Mouse (Mus musculus) hindbrain, embryonic 13.5 days (tissue): Measurements from ENCODE around the gene Fam107b. TPM values are rescaled to one million over a fixed set of nuclear protein-coding genes. Genes with fewer than 3 reads are reported as not detected.

Source experiments
- ATAC-seq: fragments of 200-750 bp; cut with Nextera tagmentation; 2 replicates; pipeline ENCODE4 v1.8.0; 2017; ENCODE audit warnings: moderate TSS enrichment; ENCODE audit not compliant: low FRiP score
- H3K27ac ChIP-seq: fragments of 300-500 bp; sonication (generic); 2 replicates; pipeline ENCODE4 v1.5.1; 2015; ENCODE audit warnings: inconsistent platforms, mild to moderate bottlenecking, moderate library complexity
- H3K27me3 ChIP-seq: fragments of 300-500 bp; sonication (generic); 2 replicates; pipeline ENCODE4 v1.6.1; 2015; ENCODE audit warnings: mild to moderate bottlenecking, inconsistent platforms
- H3K36me3 ChIP-seq: fragments of 300-500 bp; sonication (generic); 2 replicates; pipeline ENCODE4 v1.6.1; 2015; ENCODE audit warnings: mild to moderate bottlenecking, inconsistent platforms
- H3K4me1 ChIP-seq: fragments of 300-500 bp; sonication (generic); replicated peaks from 2 replicates; pipeline ENCODE4 v1.6.1; 2015; ENCODE audit warnings: inconsistent platforms
- H3K4me2 ChIP-seq: fragments of 300-500 bp; sonication (generic); 2 replicates; pipeline ENCODE4 v1.6.1; 2015; ENCODE audit warnings: inconsistent platforms, mild to moderate bottlenecking, moderate library complexity
- H3K4me3 ChIP-seq: fragments of 300-500 bp; sonication (generic); 2 replicates; pipeline ENCODE4 v1.5.1; 2015; ENCODE audit warnings: mild to moderate bottlenecking, inconsistent platforms
- H3K9ac ChIP-seq: fragments of 300-500 bp; sonication (generic); 2 replicates; pipeline ENCODE4 v1.6.1; 2015; ENCODE audit warnings: mild to moderate bottlenecking, inconsistent platforms
- H3K9me3 ChIP-seq: fragments of 300-500 bp; sonication (generic); 2 replicates; pipeline ENCODE4 v1.6.1; 2016; ENCODE audit warnings: inconsistent platforms
- WGBS: fragments of 180-500 bp; shearing (Covaris S2); methylation state at CpG from one replicate; pipeline ENCODE4 v1.1.7; 2015; 5-methylcytosine and 5-hydroxymethylcytosine counted together
- polyA plus RNA-seq: library from polyadenylated mRNA; unstranded; fragments of >200 nt; fragmentation: Nextera tagmentation; extraction: Ambion mirVana; gene quantifications from 2 replicates; pipeline ENCODE4 v1.2.1, GENCODE M21; 2015

Fam107b gene
- polyA plus RNA-seq, 1 experiment from 2014 or later, result 37.5 TPM

DNA sequence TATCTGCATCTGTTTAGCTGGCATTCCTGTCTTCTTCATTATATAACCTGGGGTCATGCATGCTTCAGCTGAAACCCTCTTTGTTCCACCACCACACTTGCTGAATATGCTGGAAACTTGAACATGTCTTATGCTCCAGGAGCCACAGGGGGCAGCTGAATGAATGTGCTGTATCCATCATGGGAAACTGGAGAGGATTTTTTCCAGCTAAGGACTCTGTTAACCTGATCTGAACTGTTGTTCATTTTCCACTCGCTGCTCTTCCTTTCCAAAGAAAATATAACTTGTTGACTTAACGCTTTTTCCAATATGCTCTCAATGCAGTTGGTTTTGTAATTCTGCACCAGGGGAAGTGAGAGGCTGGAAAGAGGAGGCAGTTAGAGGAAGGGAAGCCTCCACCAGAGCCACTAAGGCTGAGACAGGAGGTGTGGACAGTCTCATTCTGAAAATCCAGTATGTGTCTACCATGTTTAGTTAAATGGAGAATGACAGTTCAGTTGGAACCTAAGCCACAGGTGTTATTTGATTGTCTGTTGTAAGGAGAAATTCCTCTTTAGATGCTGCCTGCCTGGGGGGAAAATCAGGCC lies 9.1 kb downstream of the Fam107b start:
- Histone ChIP-seq H3K4me2 (no peak overlapping the region), H3K4me3 (no peak overlapping the region), H3K9me3 (no peaks in the 10 kb centered on the region), H3K27ac (no peak overlapping the region), H3K9ac (no peak overlapping the region), H3K27me3 (no peaks in the 10 kb centered on the region), H3K36me3 (no peaks in the 10 kb centered on the region), H3K4me1 (no peaks in the 10 kb centered on the region)
- 82% methylated on average over 2 of the region's 2 CpGs for WGBS
- ATAC-seq, result no peak

DNA sequence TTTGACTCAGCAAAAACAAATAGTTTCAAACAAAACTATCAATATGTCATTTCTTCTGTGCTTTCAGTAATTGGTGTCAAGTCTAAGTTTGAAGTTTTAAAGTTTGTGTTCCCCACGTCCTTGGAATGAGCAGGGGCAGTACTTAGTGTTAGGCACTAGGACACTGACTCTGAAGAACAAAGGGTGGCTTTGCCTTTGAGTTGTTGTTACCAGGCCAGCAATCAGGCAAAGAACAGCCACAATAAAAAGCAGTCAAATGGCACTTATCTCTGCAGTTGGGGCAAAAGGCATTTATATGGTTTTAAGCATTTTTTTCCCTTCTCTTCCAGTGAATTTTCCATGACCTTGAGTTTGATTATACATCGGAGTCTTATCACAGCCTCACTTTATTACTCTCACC lies 12.5 kb downstream of the Fam107b start:
- no peaks in the 10 kb centered on the region for H3K9me3 ChIP-seq
- no peak overlapping the region for H3K9ac ChIP-seq
- no peaks in the 10 kb centered on the region for H3K27me3 ChIP-seq
- no peak overlapping the region for H3K4me3 ChIP-seq
- no peak overlapping the region for H3K27ac ChIP-seq
- no peak for ATAC-seq
- 83% methylated on average over 2 of the region's 2 CpGs for WGBS
- no peak overlapping the region for H3K4me2 ChIP-seq
- H3K4me1 ChIP-seq, result no peaks in the 10 kb centered on the region
- H3K36me3 ChIP-seq, result no peaks in the 10 kb centered on the region

DNA sequence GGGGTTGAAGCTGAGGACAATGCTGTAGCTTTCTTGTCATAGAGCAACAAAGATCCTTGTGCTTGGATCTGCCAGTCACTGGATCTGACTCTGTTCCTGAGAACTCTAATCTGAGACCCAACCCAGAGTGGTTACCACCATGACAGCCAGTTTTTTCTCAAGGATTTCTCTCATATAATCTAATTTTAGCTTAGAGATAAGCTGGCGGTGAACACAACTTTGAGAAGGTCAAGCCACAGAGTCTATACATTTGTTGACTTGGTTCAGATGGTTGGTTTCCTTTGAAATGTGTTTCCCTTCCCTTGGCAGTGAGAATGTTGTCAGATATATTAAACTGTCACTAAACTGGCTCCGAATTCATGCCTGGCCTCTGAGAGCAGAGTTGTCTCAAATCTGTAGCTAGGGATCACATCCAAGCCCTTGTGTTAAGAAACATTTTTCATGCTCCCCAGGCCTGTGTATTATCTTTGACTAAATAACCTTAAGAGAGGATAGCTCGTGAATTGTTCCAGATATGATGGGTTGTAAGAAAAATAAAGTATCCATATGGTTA lies 15.0 kb downstream of the Fam107b start:
- Histone ChIP-seq H3K9me3 (no peaks in the 10 kb centered on the region), H3K27me3 (no peaks in the 10 kb centered on the region), H3K4me2 (no peak overlapping the region), H3K4me3 (no peak overlapping the region), H3K27ac (no peak overlapping the region), H3K9ac (no peak overlapping the region), H3K4me1 (no peaks in the 10 kb centered on the region), H3K36me3 (no peaks in the 10 kb centered on the region)
- ATAC-seq, result no peak
- 87% methylated on average over 3 of the region's 3 CpGs for WGBS

DNA sequence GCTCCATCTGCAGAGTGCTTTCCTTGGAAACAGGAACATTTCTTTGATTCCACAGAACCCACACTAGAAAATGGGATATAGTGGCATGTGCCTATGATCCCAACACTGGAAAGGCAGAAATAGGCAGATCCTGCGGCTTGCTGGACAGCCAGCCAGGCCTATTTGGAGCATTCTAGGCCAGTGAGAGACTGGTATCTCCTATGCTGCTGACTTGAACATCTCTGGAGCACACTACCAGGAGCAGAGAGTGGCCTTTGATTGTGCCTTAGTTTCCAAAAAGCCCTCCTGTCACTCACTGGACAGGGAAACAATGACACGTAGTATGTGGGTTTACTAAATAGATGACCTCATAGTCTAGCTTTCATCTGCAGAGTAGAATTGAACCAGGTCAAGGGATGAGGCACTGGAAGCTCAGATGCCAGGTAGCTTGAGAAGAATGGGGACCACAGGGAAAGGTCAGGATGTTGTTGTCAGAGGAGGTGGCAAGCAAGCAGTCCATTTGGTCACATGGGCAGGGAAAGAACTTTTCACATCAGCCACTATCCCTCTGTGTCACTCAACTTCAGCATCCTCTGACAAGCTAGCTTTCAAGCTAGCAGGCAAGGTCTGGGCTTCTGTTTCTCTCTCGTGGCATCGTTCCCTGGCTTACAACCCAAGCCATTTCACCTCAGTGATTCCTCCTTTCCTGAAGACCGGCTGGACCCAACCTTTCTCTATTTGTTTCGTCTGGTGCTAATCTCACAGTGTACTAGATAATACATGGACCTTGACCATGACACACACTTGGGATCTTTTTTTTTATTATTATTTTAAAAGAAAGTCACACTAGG lies 20.0 kb downstream of the Fam107b start:
- no peaks in the 10 kb centered on the region for H3K27me3 ChIP-seq
- H3K9me3 ChIP-seq, result no peaks in the 10 kb centered on the region
- H3K9ac ChIP-seq, result no peak overlapping the region
- ATAC-seq, result no peak
- no peaks in the 10 kb centered on the region for H3K4me1 ChIP-seq
- H3K36me3 ChIP-seq, result no peaks in the 10 kb centered on the region
- no peak overlapping the region for H3K4me2 ChIP-seq
- no peak overlapping the region for H3K27ac ChIP-seq
- H3K4me3 ChIP-seq, result no peak overlapping the region
- WGBS, result 86% methylated on average over 6 of the region's 6 CpGs

DNA sequence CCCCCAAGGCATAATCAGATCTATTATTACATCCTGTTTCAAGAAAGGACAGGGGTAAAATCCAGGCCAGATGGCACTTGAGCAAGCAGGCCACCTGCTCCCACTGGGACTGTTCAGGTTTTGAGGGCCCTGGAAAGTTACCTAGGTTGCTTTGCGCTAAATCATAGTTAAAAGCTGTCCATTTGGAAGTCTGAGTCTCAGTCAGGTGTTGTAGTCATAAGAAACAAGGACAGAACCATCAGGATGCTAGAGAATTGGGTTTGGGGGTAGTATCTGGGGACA lies 20.6 kb downstream of the Fam107b start:
- Histone ChIP-seq H3K9ac (no peak overlapping the region), H3K9me3 (no peaks in the 10 kb centered on the region), H3K27me3 (no peaks in the 10 kb centered on the region), H3K4me1 (no peaks in the 10 kb centered on the region), H3K36me3 (no peaks in the 10 kb centered on the region), H3K27ac (no peak overlapping the region), H3K4me2 (no peak overlapping the region), H3K4me3 (no peak overlapping the region)
- 95% methylated on average over 1 of the region's 1 CpGs for WGBS
- ATAC-seq, result no peak

DNA sequence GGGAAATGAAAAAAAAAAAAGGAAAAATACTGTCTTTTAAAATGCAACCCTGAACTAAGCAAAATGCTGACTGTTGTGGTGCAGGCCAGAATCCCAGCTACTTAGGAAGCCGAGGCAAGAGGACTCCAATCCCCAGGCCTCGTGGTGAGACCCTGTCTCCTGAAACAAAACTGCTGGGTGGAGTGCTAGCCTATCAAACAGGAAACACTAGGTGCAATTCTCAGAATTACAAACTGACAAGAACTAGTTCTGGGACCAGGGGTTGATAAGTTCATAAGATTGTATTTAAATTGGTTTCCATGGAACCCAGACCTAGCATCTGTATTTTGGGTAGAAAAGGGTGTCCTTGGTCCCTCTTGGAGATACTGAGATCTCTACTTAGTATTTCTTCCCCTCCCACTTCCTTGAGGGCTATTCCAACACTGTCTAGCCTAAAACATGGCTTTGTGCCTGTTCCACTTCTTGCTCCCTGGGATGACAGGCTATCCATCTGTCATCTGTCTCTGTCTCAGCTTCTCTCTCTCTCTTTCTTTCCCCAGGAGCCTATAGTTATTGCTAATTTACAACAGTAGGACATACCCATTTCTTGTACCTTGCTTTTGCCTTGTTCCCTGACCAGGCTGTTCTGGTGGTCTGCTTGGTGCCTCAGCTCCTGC lies 24.5 kb downstream of the Fam107b start:
- Histone ChIP-seq H3K36me3 (no peaks in the 10 kb centered on the region), H3K4me3 (no peak overlapping the region), H3K27ac (no peak overlapping the region), H3K27me3 (no peaks in the 10 kb centered on the region), H3K4me1 (no peaks in the 10 kb centered on the region), H3K9me3 (no peaks in the 10 kb centered on the region), H3K9ac (no peak overlapping the region), H3K4me2 (no peak overlapping the region)
- no peak for ATAC-seq
- WGBS, result 66% methylated on average over 2 of the region's 2 CpGs

DNA sequence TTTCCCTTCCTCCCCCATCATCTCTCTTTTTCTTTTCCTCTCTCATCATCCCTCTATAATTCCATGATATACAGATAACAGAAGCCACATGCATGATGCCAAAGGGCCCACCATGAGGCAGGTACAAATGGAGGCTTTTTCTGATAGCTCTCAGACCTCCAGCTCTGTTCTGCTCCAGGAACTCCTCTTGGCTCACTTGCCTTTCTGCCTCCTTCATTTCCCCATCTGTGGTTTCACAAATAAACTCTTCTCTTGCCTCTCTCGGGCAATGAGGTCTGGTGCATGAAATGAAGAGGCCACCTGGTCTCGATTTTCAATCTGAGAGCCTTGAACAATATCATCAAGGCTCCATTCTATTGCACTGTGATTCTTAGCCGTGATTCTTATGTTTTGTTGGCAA lies 30.1 kb downstream of the Fam107b start:
- no peak for ATAC-seq
- no peak overlapping the region for H3K27ac ChIP-seq

DNA sequence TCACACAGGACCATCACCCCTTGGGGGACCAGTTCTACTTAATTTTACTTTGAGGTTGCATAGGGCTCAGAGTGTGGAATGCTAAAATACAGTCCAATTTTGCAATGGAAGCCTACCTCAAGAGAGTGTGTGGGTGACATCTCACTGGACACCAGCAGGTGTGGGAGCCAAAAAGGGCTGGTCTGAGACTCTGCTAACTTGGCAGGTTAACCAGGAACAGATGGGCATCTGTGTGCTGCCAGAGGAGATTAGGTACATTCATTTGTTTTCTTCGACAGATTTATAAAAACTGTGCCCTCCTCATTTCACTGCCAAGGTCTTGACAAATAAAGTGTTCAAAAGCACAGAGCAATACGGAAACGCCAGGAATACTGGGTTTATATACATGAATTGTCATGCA lies 32.3 kb downstream of the Fam107b start:
- no peak overlapping the region for H3K9ac ChIP-seq
- H3K36me3 ChIP-seq, result no peaks in the 10 kb centered on the region
- no peak overlapping the region for H3K4me2 ChIP-seq
- WGBS, result 94% methylated on average over 3 of the region's 3 CpGs
- no peaks in the 10 kb centered on the region for H3K4me1 ChIP-seq
- H3K9me3 ChIP-seq, result no peaks in the 10 kb centered on the region
- H3K27ac ChIP-seq, result no peak overlapping the region
- H3K4me3 ChIP-seq, result no peak overlapping the region
- no peaks in the 10 kb centered on the region for H3K27me3 ChIP-seq
- ATAC-seq, result no peak

More for the DNA sequence above, 30.1 kb downstream of the Fam107b start:
- H3K4me2 ChIP-seq, result no peak overlapping the region
- no peak overlapping the region for H3K4me3 ChIP-seq
- H3K9me3 ChIP-seq, result no peaks in the 10 kb centered on the region
- WGBS, result 77% methylated on average over 3 of the region's 3 CpGs
- no peaks in the 10 kb centered on the region for H3K36me3 ChIP-seq
- H3K9ac ChIP-seq, result no peak overlapping the region
- H3K4me1 ChIP-seq, result no peaks in the 10 kb centered on the region
- H3K27me3 ChIP-seq, result no peaks in the 10 kb centered on the region

DNA sequence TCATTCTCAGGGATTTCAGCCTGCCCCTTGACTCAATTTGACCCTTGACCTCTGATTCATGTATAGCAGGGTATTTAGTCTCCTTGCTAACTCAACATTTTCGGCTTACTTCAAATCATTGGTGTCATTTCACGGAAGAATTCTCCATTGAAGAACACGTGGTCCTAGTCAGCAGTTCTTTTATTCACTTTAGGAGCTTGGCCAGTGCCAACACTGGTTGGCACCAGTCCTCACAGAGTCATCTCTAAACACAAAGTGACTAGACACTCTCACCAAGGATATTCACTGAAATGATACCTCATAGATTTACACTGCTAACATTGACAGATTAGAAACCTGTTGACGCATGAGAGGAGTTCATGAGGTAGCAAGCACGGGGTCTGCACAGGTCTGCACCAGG lies 32.9 kb downstream of the Fam107b start:
- Histone ChIP-seq H3K36me3 (no peaks in the 10 kb centered on the region), H3K27ac (no peak overlapping the region), H3K9ac (no peak overlapping the region), H3K4me1 (no peaks in the 10 kb centered on the region), H3K27me3 (no peaks in the 10 kb centered on the region), H3K4me2 (no peak overlapping the region), H3K4me3 (no peak overlapping the region), H3K9me3 (no peaks in the 10 kb centered on the region)
- ATAC-seq, result no peak
- WGBS, result 92% methylated on average over 5 of the region's 5 CpGs

DNA sequence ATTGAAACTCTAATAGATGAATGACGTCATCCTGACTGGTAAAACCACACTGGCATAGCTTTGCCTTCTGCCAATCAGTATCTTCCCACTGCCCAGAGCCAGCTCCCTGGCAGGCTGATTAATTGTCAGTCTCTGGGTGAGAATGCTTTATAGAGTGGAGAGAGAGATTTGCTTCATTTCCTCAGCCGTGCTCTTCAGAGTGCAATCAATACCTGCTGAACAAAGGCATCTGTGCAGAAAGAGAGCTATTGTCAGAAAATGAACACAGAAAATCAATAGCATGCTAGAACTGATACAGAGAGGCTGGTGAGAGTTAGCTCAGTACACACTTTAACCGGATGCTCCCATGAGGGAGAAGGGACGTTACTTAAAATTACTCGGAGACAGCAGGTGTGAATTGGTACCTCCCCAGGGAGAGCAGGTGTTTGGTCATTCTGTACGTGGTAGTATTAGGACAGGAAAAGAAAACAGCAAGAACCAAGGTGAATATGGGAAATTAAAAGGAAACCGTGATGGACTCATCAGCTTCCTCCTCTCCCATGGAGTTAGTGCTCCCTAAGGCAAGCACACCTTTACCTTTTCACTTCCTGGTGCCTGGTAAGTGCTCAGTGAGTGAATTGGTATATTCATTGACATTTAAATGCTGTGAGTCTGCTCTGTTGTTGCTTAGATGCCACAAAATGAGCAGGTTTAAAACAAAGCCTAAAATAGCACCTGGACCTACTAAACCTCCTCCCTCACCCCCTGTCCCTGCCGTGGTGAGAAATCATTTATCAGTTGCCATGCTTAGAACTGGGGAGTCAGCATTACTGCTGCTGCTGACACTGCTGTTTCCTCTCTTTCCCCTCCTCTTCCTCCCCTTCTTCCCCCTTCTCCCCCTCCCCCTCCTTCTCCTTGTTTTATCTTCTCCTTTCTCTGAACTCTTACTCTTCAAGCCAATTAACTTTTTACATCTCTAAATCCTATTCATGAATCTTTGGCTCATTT lies 38.9 kb downstream of the Fam107b start:
- 40% methylated on average over 8 of the region's 8 CpGs for WGBS
- H3K4me3 ChIP-seq, result no peak overlapping the region
- no peaks in the 10 kb centered on the region for H3K36me3 ChIP-seq
- H3K4me2 ChIP-seq, result no peak overlapping the region
- no peaks in the 10 kb centered on the region for H3K27me3 ChIP-seq
- H3K9me3 ChIP-seq, result no peaks in the 10 kb centered on the region
- H3K27ac ChIP-seq, result peak overlapping the region; percentile 66
- ATAC-seq, result peak; percentile 87
- H3K9ac ChIP-seq, result no peak overlapping the region; the same call in 1 of the 2 replicates
- H3K4me1 ChIP-seq, result peaks cover 7% of the 10 kb centered on the region

DNA sequence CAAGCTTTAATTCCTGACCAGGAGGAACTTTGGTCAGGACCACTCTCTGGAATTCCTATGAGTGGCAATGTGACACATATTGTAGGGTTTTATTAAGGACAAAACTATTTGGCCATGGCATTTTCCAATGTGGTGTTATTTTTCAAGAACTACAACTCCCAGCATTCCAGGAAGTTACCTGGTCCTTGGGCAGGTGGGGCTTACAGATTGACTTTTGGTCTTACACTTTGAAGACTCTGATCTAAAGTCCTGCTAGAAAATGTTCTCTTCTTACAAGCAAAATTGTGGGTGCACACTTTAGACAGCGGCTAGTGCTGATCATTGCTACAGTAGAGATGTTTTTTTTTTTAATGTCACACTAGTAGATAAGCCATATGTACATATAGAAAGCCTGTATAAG lies 48.2 kb downstream of the Fam107b start:
- no peak for ATAC-seq
- 94% methylated on average over 1 of the region's 1 CpGs for WGBS
- no peak overlapping the region for H3K4me2 ChIP-seq
- H3K4me3 ChIP-seq, result no peak overlapping the region
- no peaks in the 10 kb centered on the region for H3K36me3 ChIP-seq
- H3K9me3 ChIP-seq, result no peaks in the 10 kb centered on the region
- H3K9ac ChIP-seq, result no peak overlapping the region
- no peak overlapping the region for H3K27ac ChIP-seq
- H3K27me3 ChIP-seq, result no peaks in the 10 kb centered on the region
- H3K4me1 ChIP-seq, result no peaks in the 10 kb centered on the region

DNA sequence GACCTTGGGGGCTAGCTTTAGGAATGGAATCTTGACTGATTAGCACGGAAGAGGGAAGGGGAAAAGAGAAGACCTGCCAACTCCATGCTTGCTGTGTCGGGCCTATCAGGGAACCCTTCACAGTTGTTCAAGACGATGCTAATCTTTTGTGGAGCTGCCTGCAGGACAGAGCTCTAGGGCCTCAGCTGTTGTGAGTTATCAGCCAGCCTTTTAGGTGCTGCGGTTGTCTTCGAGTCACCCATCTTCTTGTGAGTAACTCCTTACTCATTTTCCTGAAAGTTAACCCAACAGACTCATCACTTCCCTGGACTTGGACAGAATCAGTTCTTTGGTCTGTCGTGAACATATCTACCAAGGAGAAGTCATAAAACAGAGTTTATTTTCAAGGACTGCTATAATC lies 51.3 kb downstream of the Fam107b start:
- Histone ChIP-seq H3K9me3 (no peaks in the 10 kb centered on the region), H3K27ac (no peak overlapping the region), H3K4me3 (no peak overlapping the region), H3K4me1 (no peaks in the 10 kb centered on the region), H3K4me2 (no peak overlapping the region), H3K36me3 (no peaks in the 10 kb centered on the region), H3K27me3 (no peaks in the 10 kb centered on the region), H3K9ac (no peak overlapping the region)
- 85% methylated on average over 6 of the region's 6 CpGs for WGBS
- ATAC-seq, result no peak
